Mouse (Mus musculus) gastrocnemius, postnatal 36 days (tissue): Measurements from ENCODE around the gene Ccdc86. TPM values are rescaled to one million over a fixed set of nuclear protein-coding genes. Genes with fewer than 3 reads are reported as not detected.

Experiments used
- DNase-seq, 2 experiments: peaks; one replicate each; pipeline ENCODE4 v3.0.0; 2022
- intact Hi-C: fragments of 180-260 bp; cut with DNase I; formaldehyde crosslinking; loops from one replicate; pipeline ENCODE4 v1.15.1; 2025
- total RNA-seq, 2 experiments: library from RNA; stranded (reverse); gene quantifications; 2 replicates each; pipeline ENCODE4 v1.2.3; 2021

Ccdc86 gene
- total RNA-seq, 2 experiments from 2014 or later: 14.7 to 15.2 TPM

- DNase-seq: peak in 1 of 2 experiments; percentile 18
- intact Hi-C loops: loop anchor here (2.0 kb wide), 1 partner anchor 247 kb away; no protein-coding TSS in a partner anchor
These were observed 10.3 kb upstream of the Ccdc86 start for GRCm38 (mm10) chr19:10959085-10959977.

GRCm38 (mm10) chr19:10952021-10952939 is 3.2 kb upstream of the Ccdc86 start:
- peak; percentile 42 to 46 for DNase-seq
- intact Hi-C loops: loop anchor here (2.0 kb wide), 1 partner anchor 71 kb away; no protein-coding TSS in a partner anchor

- no peak for DNase-seq
- intact Hi-C loops: loop anchor here (5.0 kb wide), 1 partner anchor 37 kb away; no protein-coding TSS in a partner anchor
These were observed 492 bp upstream of the Ccdc86 start for GRCm38 (mm10) chr19:10949558-10949957.

GRCm38 (mm10) chr19:10948416-10948815 is 650 bp downstream of the Ccdc86 start:
- intact Hi-C loops: loop anchor here (5.0 kb wide), 1 partner anchor 36 kb away; no protein-coding TSS in a partner anchor
- no peak for DNase-seq

- no peak for DNase-seq
- intact Hi-C loops: loop anchor here (5.0 kb wide), 1 partner anchor 35 kb away; no protein-coding TSS in a partner anchor
These were observed 1.8 kb downstream of the Ccdc86 start for GRCm38 (mm10) chr19:10947219-10947618.

- intact Hi-C loops: loop anchor here (5.0 kb wide), 1 partner anchor 34 kb away; no protein-coding TSS in a partner anchor
- no peak for DNase-seq
These were observed 2.6 kb downstream of the Ccdc86 start for GRCm38 (mm10) chr19:10946506-10946905.

- DNase-seq: no peak
- intact Hi-C loops: no loop called here
These were observed 5.1 kb downstream of the Ccdc86 start for GRCm38 (mm10) chr19:10943955-10944354.

- DNase-seq: no peak
- intact Hi-C loops: no loop called here
These were observed 8.1 kb downstream of the Ccdc86 start for GRCm38 (mm10) chr19:10940801-10941457.

GRCm38 (mm10) chr19:10940097-10940800 is 8.8 kb downstream of the Ccdc86 start:
- intact Hi-C loops: no loop called here
- peak in 1 of 2 experiments; percentile 29 for DNase-seq

- no peak for DNase-seq
- intact Hi-C loops: no loop called here
These were observed 10.3 kb downstream of the Ccdc86 start for GRCm38 (mm10) chr19:10938771-10939170.

- intact Hi-C loops: no loop called here
- no peak for DNase-seq
These were observed 11.9 kb downstream of the Ccdc86 start, which contains the start of gene Ptgdr2 for GRCm38 (mm10) chr19:10937110-10937563. TSS of gene Ptgdr2 (plus strand) at chr19:10937160.

GRCm38 (mm10) chr19:10936077-10936476 is 13.0 kb downstream of the Ccdc86 start:
- intact Hi-C loops: no loop called here
- no peak for DNase-seq

- intact Hi-C loops: no loop called here
These were observed 14.0 kb downstream of the Ccdc86 start for GRCm38 (mm10) chr19:10935029-10935428.

GRCm38 (mm10) chr19:10930641-10931040 is 18.4 kb downstream of the Ccdc86 start:
- intact Hi-C loops: no loop called here

More at GRCm38 (mm10) chr19:10935029-10935428, 14.0 kb downstream of the Ccdc86 start:
- DNase-seq: no peak

GRCm38 (mm10) chr19:10926666-10927065 is 22.4 kb downstream of the Ccdc86 start:
- no peak for DNase-seq
- intact Hi-C loops: no loop called here

More at GRCm38 (mm10) chr19:10930641-10931040, 18.4 kb downstream of the Ccdc86 start:
- DNase-seq: no peak

- DNase-seq: no peak
- intact Hi-C loops: no loop called here
These were observed 22.9 kb downstream of the Ccdc86 start for GRCm38 (mm10) chr19:10926123-10926621.

- DNase-seq: no peak
- intact Hi-C loops: no loop called here
These were observed 24.8 kb downstream of the Ccdc86 start for GRCm38 (mm10) chr19:10924220-10924619.

GRCm38 (mm10) chr19:10921058-10921457 is 28.0 kb downstream of the Ccdc86 start:
- intact Hi-C loops: no loop called here
- no peak for DNase-seq

- intact Hi-C loops: no loop called here
- no peak for DNase-seq
These were observed 28.5 kb downstream of the Ccdc86 start, which contains the start of gene Zp1 for GRCm38 (mm10) chr19:10920532-10920931. TSS of gene Zp1 (minus strand) at chr19:10920632.
